Comparison of ENCODE assay signal across 18 mouse cellular contexts in the genomic region with DNA sequence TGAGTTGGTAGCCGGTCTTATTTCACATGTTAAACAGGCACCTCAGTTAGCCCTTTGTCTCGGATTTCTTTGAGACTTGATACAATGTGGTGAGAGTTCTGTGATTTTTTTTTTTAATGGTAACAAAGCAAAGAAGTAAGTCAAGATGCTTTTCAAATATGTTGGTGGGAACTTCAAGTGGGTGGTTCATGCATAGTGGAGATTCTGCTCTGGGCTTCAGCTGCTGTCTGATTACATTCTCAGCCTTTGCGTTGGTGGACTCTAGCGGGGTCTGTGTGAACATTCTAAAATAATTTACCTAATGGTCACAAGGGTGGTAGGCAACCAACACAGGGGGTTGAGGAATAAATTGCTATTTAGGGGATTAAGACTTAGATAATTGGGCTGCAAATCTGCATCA.
"Had no signal": no experiment of that assay in that cellular context is flagged by ENCODE, and none has a peak within 500 bp of the region (broad histone marks: within the 10 kb centered on the region; RNA-seq: fewer than 3 reads in every experiment).

No protein-coding gene starts in this region.

- DNase-seq: gastrocnemius, adult 2 months; gastrocnemius, postnatal 10 days; gastrocnemius, postnatal 25 days; heart, adult 18-20 months; heart, postnatal 10 days; heart, postnatal 4 days; kidney, adult 18-20 months; kidney, adult 8-10 months; kidney, postnatal 10 days; kidney, postnatal 25 days; kidney, postnatal 4 days; liver; liver, embryonic 13.5 days had no signal

- ATAC-seq: forebrain, embryonic 16.5 days; hindbrain, embryonic 16.5 days; inflammation-experienced regulatory T-cells, adult 6 months; intestine, embryonic 15.5 days; intestine, postnatal 0 days had no signal
